Comparison of ENCODE assay signal across 13 mouse cellular contexts in the genomic region with DNA sequence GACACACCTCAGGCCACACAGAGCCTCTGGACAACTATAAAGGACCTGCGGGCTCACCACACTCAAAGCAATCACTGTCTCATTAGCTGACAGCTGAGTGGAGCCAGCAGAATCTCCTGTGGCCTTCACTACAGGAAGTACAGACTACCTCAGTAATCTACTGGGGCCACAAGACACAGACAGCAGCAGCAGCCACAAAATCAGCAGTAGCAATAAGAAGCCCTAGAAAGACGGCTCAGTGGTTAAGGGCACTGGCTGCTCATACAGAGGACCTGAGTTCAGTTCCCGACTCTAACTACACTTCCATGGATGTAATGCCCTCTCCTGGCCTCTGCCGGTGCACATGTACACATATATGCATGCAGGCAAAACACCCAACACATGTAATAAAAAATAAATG. TPM values are rescaled to one million over a fixed set of nuclear protein-coding genes. Genes with fewer than 3 reads are reported as not detected.
"Had no signal": no experiment of that assay in that cellular context is flagged by ENCODE, and none has a peak within 500 bp of the region (broad histone marks: within the 10 kb centered on the region; RNA-seq: fewer than 3 reads in every experiment).

No protein-coding gene starts in this region.

- ATAC-seq: midbrain, embryonic 13.5 days; midbrain, embryonic 15.5 days had no signal

- H3K9me3 ChIP-seq: midbrain, embryonic 13.5 days; midbrain, embryonic 15.5 days; neural tube, embryonic 12.5 days; stomach, embryonic 15.5 days had no signal

- H3K27ac ChIP-seq: midbrain, embryonic 13.5 days; neural tube, embryonic 12.5 days; stomach, embryonic 15.5 days; stomach, postnatal 0 days had no signal

- DNase-seq: lung, embryonic 14.5 days; lung, postnatal 10 days; right cerebral cortex, postnatal 14 days; thymus, adult 2 months; thymus, postnatal 25 days; thymus, postnatal 4 days had no signal

- H3K27me3 ChIP-seq: midbrain, embryonic 15.5 days; neural tube, embryonic 12.5 days; stomach, embryonic 15.5 days had no signal

- H3K4me3 ChIP-seq: midbrain, embryonic 13.5 days; midbrain, embryonic 15.5 days; neural tube, embryonic 12.5 days; stomach, embryonic 15.5 days had no signal

- H3K36me3 ChIP-seq: midbrain, embryonic 13.5 days; midbrain, embryonic 15.5 days; neural tube, embryonic 12.5 days; stomach, embryonic 15.5 days had no signal

RNA-seq across cellular contexts. Expression of a gene that starts 23.4 kb away (rescaled TPM):
- total RNA-seq: monocyte, adult 5-6 weeks; neutrophil, adult 5-6 weeks had no signal
